Mouse (Mus musculus) bone marrow, adult 2 months (tissue): ENCODE measurements around the gene 4930415L06Rik. TPM values are rescaled to one million over a fixed set of nuclear protein-coding genes. Genes with fewer than 3 reads are reported as not detected.

ENCODE experiments used
- H3K27ac ChIP-seq: fragments of 200-500 bp; 2 replicates; pipeline ENCODE4 v1.5.1; 2012; ENCODE audit warnings: low read depth, mild to moderate bottlenecking, control low read depth, inconsistent platforms, low read length; ENCODE audit not compliant: control insufficient read depth, poor library complexity, insufficient read depth
- H3K4me1 ChIP-seq: fragments of 200-500 bp; 2 replicates; pipeline ENCODE4 v1.6.1; 2011; ENCODE audit warnings: low read length; ENCODE audit not compliant: control insufficient read depth, insufficient read depth
- H3K4me3 ChIP-seq: fragments of 200-500 bp; replicated peaks from 2 replicates; pipeline ENCODE3; 2011; ENCODE audit warnings: mild to moderate bottlenecking, low read depth, low read length, control low read depth; ENCODE audit not compliant: control insufficient read depth
- CTCF ChIP-seq: fragments of 200-500 bp; IDR thresholded peaks from 2 replicates; pipeline ENCODE4 v1.5.1; 2011; ENCODE audit warnings: low read length, control low read depth; ENCODE audit not compliant: control insufficient read depth, insufficient read depth
- POLR2A ChIP-seq: fragments of 200-500 bp; IDR thresholded peaks from 2 replicates; pipeline ENCODE4 v1.6.1; 2011; ENCODE audit warnings: low read depth, mild to moderate bottlenecking, control low read depth, low read length, borderline replicate concordance; ENCODE audit not compliant: control insufficient read depth
- WGBS: fragments of 180-500 bp; shearing (Covaris S2); methylation state at CpG from one replicate; pipeline ENCODE4 v1.1.7; 2018; 5-methylcytosine and 5-hydroxymethylcytosine counted together
- polyA plus RNA-seq: library from polyadenylated mRNA; stranded (reverse); fragments of >200 nt; gene quantifications from 2 replicates; pipeline ENCODE4 v1.2.4, GENCODE M21; 2011; ENCODE audit warnings: low replicate concordance; ENCODE audit not compliant: missing spikeins, insufficient read depth, insufficient read length

The 4930415L06Rik gene
- polyA plus RNA-seq = not detected in 2 replicates

DNA sequence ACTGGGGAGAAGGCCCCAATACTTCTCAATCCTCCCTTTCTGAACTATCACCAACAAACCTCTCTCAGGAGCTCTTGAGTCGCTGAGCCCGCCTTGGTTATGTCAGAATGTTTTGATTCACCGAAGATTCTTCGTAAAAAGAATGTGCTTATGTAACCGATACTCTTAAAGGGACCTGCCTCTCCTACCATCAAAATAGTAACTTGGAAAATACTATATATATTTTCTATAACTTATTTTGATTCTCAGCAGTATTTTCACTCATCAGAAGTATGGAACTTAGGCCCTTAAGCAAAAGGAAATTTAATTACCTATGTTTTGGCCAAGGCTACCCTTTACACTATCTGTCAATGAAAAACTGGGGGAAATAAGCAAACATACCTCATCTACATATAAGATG is at the start of gene 4930415L06Rik:
TSS of gene 4930415L06Rik (minus strand) at position 101 of the 400 bp plus-strand sequence.
- Histone ChIP-seq H3K4me3 (no peak within 1 kb of the TSS), H3K27ac (no peak within 1 kb of the TSS), H3K4me1 (no peaks in the 10 kb centered on the region)
- TF ChIP-seq CTCF (no peak), POLR2A (no peak)
- 80% methylated on average over 5 of the region's 5 CpGs for WGBS

DNA sequence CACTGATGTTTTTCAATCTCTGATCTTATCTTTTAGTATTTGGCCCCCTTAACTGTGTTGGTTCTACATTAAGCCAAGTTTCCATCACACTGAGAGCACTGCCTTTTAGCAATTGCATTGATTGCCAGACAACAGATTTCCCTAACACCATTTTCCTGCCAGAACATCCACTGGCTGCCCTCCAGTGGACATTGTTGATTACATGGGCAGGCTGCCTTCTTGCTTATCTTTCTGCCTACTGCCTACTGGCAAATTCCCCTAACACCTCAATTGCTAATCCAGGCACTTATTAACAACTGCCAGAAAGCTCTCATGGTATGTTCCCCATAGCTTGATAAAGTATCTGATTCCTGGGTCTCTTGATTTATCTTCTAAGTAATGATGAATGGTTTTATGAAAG is 46.0 kb upstream of the 4930415L06Rik start:
- no peak for TF ChIP-seq POLR2A
- TF ChIP-seq CTCF = no peak
- Histone ChIP-seq H3K4me3 (no peak overlapping the region), H3K4me1 (no peaks in the 10 kb centered on the region), H3K27ac (no peak overlapping the region)

DNA sequence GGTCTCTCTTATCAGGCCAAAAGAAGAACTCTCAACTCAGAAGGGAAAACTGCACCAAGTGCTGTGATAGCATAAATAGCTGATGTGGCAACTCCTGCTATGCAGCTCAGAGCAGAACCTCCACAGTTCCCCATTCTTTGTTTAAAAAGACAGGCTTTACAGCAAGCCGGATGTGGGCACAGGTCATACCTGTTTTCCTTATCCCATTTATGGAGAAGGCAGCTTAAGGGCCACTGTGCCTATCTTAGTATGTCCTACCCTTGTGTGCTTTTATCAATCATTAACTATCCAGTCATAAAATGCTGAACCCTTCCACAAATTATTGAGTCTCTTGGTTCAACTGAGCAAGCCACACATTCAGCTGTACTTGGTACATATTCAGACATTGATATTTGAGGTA is 27.8 kb downstream of the 4930415L06Rik start:
- no peak overlapping the region for H3K27ac ChIP-seq
- whole genome bisulfite sequencing = 68% methylated on average over 1 of the region's 1 CpGs
- no peaks in the 10 kb centered on the region for H3K4me1 ChIP-seq
- no peak overlapping the region for H3K4me3 ChIP-seq
- TF ChIP-seq CTCF (no peak), POLR2A (no peak)

Other genes with a start within 250 kb of the 4930415L06Rik start
- gene 4932429P05Rik, start 180.6 kb downstream of the 4930415L06Rik start, polyA plus RNA-seq = not detected in 2 replicates